Mouse (Mus musculus): ENCODE results near the gene Psors1c2.
"Not testable (repeated sequence)": the region's sequence is repeated elsewhere in the genome, so short reads cannot be mapped to it uniquely, and the experiment has no call there.

The Psors1c2 gene

GRCm38 (mm10) chr17:35532901-35533300 lies at the start of gene Psors1c2:
Psors1c2 (plus strand) TSS chr17:35533201.
- in situ Hi-C loops (cut with MboI) = no loop called here

GRCm38 (mm10) chr17:35484066-35484465 lies 48.9 kb upstream of the Psors1c2 start:
- in situ Hi-C loops (cut with MboI) = no loop called here

GRCm38 (mm10) chr17:35485702-35486101 lies 47.3 kb upstream of the Psors1c2 start:
- in situ Hi-C loops (cut with MboI) = no loop called here

- in situ Hi-C loops (cut with MboI) = no loop called here
These were observed 46.3 kb upstream of the Psors1c2 start for GRCm38 (mm10) chr17:35486726-35487125.

- in situ Hi-C loops (cut with MboI) = no loop called here
These were observed 45.0 kb upstream of the Psors1c2 start for GRCm38 (mm10) chr17:35488041-35488440.

- in situ Hi-C loops (cut with MboI) = no loop called here
These were observed 42.7 kb upstream of the Psors1c2 start for GRCm38 (mm10) chr17:35490320-35490719.

GRCm38 (mm10) chr17:35497124-35497523 lies 35.9 kb upstream of the Psors1c2 start:
- in situ Hi-C loops (cut with MboI) = no loop called here

- in situ Hi-C loops (cut with MboI) = no loop called here
These were observed 30.8 kb upstream of the Psors1c2 start for GRCm38 (mm10) chr17:35502226-35502625.

- in situ Hi-C loops (cut with MboI) = no loop called here
These were observed 30.2 kb upstream of the Psors1c2 start for GRCm38 (mm10) chr17:35502762-35503161.

- in situ Hi-C loops (cut with MboI) = no loop called here
These were observed 29.2 kb upstream of the Psors1c2 start for GRCm38 (mm10) chr17:35503849-35504248.

GRCm38 (mm10) chr17:35504628-35505481 lies 28.1 kb upstream of the Psors1c2 start:
- in situ Hi-C loops (cut with MboI) = no loop called here

GRCm38 (mm10) chr17:35505776-35506175 lies 27.2 kb upstream of the Psors1c2 start, which contains the start of gene Pou5f1:
Pou5f1 (plus strand) TSS chr17:35506018.
- in situ Hi-C loops (cut with MboI) = no loop called here

GRCm38 (mm10) chr17:35506881-35507280 lies 26.1 kb upstream of the Psors1c2 start:
- in situ Hi-C loops (cut with MboI) = no loop called here

- in situ Hi-C loops (cut with MboI) = no loop called here
These were observed 25.3 kb upstream of the Psors1c2 start for GRCm38 (mm10) chr17:35507556-35508260.

GRCm38 (mm10) chr17:35508279-35508678 lies 24.7 kb upstream of the Psors1c2 start:
- in situ Hi-C loops (cut with MboI) = not testable (repeated sequence)

GRCm38 (mm10) chr17:35509284-35509683 lies 23.7 kb upstream of the Psors1c2 start:
- in situ Hi-C loops (cut with MboI) = no loop called here

- in situ Hi-C loops (cut with MboI) = no loop called here
These were observed 19.9 kb upstream of the Psors1c2 start for GRCm38 (mm10) chr17:35512916-35513626.

GRCm38 (mm10) chr17:35513886-35514285 lies 19.1 kb upstream of the Psors1c2 start:
- in situ Hi-C loops (cut with MboI) = no loop called here

- in situ Hi-C loops (cut with MboI) = no loop called here
These were observed 18.2 kb upstream of the Psors1c2 start for GRCm38 (mm10) chr17:35514756-35515155.

GRCm38 (mm10) chr17:35515911-35516640 lies 16.9 kb upstream of the Psors1c2 start:
- in situ Hi-C loops (cut with MboI) = no loop called here

- in situ Hi-C loops (cut with MboI) = no loop called here
These were observed 16.1 kb upstream of the Psors1c2 start, which contains the start of the genes Tcf19 and Cchcr1 for GRCm38 (mm10) chr17:35516652-35517500. Tcf19 (minus strand) TSS chr17:35516824. Cchcr1 (plus strand) TSS chr17:35517100.

Data from mature B cell (primary cell).